Mouse (Mus musculus): Measurements from ENCODE around the gene Tent2.

The Tent2 gene

DNA sequence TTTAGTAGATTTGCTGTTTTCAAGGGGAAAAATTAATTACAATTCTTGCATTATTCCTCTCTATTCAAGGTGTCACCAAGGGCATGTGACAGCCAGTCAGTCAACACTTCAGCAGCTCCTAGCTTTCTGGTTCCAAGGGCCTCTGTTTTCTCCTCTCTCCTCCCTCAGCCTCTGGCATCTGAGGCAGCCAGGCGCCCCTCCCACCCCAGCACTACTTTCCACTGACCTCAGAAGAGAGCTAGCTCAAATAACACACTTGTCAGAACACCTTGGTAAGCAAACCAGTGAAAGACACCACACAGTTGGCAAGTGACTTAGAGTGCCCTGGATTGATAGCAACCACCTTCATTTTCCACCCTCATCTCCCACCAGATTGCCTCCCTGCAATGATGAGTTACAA is 54.1 kb downstream of the Tent2 start:
- DNase-seq, result no peak

DNA sequence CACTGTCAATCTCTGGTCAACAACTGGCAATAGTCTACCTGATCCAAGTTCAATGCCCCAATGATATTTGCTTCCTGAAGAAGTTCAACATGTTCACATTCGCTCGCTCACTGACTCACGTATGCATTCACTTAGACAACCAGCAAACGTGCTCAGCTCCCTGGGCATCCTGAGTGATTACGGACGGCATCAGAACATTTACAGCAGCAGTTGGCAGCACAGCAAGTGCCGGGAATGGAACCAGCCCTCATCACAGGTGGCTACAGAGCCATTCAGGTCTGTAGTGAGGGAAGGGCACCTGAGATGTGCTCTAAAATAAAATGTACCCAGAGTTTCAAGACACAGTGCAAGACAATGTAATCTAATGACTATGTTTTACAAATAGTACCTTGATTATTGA is 55.1 kb downstream of the Tent2 start:
- no peak for DNase-seq

DNA sequence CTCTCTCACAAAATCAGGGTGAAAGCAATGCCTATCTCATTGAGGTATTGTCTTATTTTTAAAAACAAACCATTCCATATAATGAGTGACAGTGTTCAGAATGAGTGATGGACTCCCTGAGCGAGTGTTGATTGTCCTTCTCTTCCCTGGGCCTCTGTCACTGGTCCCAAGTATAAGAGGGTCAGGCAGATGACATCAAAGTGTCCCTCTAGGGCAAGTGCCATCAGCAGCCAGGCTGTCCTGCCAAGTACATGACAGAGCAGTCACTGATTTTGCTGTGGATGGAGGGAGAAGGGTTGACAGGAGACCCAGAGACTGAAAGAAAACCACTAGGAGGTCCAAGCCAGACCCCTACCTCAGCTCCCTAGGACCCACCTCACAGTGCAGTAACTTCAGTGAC is 55.9 kb downstream of the Tent2 start:
- no peak for DNase-seq

DNA sequence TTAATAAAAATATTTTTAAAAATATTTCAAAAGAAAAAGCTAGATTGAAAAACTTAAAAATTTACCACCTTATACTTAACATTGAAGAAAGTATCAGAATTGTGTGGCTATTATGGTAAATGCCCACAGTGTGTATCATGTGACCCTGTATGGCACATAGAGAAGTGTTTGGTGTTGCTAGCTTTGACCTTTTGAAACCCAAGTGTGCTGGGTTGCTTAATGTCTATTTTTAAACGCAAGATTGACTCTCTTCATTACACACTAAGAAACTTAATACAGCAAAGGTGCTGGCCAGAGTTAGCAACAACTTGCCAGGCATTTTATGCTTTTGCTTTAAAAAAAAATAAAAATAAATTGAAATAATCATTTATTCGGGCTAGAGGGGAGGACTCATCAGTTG is 56.7 kb downstream of the Tent2 start:
- DNase-seq, result no peak

DNA sequence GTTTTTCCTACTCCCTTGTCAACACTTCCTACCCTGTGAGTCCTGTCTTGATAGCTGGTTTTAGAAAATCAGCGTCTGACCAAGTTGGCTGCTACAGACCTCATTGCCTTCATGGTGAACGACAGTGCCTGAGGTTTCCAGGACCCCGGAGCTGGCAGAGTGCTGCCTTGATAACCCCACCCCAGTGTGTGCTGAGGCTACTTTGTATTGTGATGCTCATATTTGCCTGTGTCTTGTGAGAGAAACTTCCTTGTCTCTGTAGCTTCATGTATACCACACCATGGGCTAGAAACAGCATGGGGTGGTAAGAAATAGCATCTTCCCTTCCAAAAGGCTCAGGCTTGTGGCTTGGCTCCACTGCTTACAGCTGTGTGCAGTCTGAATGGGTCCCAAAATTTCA is 61.5 kb downstream of the Tent2 start:
- no peak for DNase-seq

DNA sequence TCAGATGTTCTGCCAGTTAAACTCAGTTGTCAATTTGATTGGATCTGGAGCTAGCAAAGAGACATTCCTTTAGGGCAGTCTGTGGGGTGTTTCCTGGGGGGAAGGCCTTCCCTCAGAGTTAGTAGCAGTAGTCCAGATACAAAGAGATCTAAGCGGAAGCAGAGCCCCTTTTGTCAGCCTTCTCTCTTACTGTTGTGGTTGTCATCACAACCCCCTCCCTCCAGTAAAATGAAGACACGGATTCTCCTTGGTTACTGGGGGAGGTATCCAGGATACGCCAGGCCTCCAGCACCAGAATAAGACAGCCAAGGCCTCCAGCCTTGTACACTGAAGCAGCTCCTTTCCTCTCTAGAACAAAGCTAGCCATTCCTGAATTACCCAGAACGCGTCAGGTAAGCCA is 63.2 kb downstream of the Tent2 start:
- no peak for DNase-seq

DNA sequence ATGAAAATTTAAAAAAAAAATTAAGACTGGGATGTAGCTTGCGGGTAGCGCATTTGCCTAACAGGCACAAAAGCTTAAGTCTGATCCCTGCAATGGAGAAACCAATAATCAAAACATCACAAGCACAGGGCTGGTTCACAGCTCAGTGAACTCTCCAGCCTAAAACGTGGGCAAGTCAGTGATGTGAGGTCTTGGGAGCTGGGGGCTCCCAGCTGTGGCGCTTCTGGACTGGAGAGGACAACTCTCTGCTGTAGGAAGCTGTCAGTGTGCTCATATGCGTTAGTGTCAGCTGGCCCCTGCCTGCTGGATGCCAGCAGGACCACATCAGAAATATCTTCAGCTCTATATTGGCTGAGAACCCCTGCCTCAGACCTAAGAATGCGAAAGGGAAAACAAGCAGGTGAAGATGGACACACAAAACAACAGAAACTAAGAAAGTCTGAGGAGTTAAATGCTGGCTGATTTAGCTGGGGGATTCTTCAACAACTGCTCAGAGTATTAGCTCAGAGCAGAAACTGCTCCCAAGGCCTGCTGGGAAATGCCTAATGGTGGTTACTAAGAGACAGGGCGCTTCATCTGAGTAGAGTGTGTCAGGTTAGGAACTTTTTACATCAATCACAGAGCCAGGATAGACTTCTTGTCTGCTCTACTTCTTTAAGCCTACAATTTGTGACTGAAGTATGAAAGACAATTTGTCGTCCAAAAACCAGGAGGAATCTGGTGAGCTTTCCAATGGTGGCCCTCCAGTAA is 63.9 kb downstream of the Tent2 start:
- no peak for DNase-seq

DNA sequence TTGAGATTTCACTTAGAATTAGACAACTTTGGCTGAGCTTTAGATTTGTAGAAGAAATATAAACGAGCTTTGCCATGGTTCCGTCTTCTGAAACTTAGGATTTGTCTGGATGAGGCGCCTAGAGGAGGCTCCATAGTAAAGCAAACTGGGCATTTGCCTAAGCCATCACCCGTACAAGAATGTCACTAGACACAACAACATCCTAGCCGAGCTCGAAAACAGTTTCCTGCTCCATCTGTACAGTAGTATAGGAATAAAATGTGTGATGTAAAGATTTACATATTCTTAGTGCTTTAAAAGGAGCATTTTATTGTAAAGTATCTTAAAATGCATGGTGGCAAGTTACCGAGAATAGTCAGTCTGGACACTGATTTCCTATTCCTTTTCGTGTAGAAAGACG is 69.9 kb downstream of the Tent2 start:
- DNase-seq, result no peak

DNA sequence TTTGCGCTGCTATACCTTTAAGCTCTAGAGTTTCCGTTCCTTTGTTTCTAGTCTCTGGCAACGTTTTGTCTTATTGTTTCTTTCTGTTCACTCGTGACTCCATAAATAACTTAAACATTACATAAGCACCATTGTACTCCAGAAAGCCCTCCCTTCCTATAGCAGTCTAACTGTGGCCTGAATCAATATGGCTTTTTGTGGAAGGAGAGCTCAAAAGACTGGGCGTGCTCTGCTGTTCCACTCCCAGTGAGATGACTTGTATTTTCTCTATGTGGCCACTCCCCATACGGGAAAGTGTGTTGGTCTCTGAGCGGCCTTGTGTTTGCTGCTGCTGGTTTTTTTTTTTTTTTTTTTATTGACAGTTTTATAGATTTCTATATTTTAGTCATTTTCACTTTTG is 74.9 kb downstream of the Tent2 start:
- no peak for DNase-seq

DNA sequence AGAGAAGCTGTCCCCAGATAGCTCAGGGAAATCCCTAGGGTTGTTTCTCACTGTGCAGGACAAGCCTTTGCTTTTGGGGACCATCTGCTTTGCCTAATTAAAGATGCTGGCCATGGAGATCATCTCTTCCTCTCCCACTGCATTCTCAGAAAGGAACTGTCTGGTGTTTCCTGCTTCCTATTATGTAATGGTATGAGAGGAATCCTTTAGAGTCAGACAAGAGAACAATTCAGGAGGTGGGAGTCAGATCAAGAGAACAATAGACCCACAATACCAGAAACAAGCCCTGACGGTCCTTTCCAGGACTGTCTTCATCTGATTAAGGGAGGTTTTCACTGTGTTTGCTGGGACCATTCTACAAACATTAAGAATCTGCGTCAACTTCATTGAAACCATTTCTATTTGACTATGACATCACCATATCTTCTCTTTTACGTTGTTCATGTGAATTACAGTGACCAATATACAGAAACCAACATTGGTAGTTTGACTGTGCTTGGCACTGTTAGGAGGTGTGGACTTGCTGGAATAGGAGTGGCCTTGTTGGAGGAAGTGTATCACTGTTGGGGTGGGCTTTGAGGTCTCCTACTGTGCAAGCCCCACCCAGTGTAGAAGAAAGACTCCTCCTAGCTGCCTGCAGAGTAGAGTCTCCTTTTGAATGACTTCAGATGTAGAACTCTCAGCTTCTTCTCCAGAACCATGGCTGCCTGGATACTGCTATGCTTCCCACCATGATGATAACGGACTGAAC is 89.7 kb downstream of the Tent2 start:
- DNase-seq, result no peak

DNA sequence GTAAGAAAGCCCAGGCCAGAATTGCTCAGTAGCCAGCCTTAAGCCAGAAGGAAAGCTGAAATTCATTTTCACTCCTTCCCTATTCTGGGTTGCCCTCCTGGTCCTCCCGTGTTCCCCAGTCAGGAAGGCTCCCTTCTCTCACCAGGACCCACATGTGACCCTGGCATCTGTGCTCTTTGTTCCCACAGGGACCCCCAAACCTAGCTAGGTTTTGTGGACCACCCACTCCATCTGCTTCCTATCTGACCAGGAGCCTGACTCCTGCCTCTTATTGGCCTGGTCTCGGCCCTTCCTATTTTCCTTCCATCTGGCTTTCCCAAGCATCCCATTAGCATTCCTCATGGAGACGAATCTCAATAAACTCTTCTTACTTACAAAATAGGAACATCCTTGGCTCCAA is 93.6 kb downstream of the Tent2 start:
- no peak for DNase-seq

DNA sequence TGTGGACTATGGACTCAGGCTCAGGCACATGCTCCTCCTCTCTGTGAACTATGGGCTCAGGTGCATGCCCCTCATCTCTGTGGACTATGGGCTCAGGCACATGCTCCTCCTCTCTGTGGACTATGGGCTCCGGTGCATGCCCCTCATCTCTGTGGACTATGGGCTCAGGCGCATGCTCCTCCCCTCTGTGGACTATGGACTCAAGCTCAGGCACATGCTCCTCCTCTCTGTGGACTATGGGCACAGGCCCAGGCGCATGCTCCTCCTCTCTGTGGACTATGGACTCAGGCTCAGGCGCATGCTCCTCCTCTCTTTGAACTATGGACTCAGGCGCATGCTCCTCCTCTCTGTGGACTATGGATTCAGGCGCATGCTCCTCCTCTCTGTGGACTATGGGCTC is 95.5 kb downstream of the Tent2 start:
- DNase-seq, result no peak

Data from right cerebral cortex, postnatal 14 days (tissue).